Mouse (Mus musculus) intestine, embryonic 16.5 days (tissue): Measurements from ENCODE around the gene Slc25a48. TPM values are rescaled to one million over a fixed set of nuclear protein-coding genes. Genes with fewer than 3 reads are reported as not detected.

Experiments used
- ATAC-seq: fragments of 200-750 bp; cut with Nextera tagmentation; 2 replicates; pipeline ENCODE4 v1.8.0; 2017; ENCODE audit warnings: moderate TSS enrichment, moderate library complexity
- H3K27ac ChIP-seq: fragments of 300-500 bp; sonication (generic); 2 replicates; pipeline ENCODE4 v1.5.1; 2014; ENCODE audit warnings: mild to moderate bottlenecking, low read length
- H3K27me3 ChIP-seq: fragments of 300-500 bp; sonication (generic); replicated peaks from 2 replicates; pipeline ENCODE4 v1.6.1; 2014; ENCODE audit warnings: low read length, control low read depth, mixed read lengths; ENCODE audit not compliant: control insufficient read depth, insufficient read depth
- H3K36me3 ChIP-seq: fragments of 300-500 bp; sonication (generic); 2 replicates; pipeline ENCODE4 v1.6.1; 2014; ENCODE audit warnings: low read length, control low read depth; ENCODE audit not compliant: control insufficient read depth, insufficient read depth
- H3K4me1 ChIP-seq: fragments of 300-500 bp; sonication (generic); 2 replicates; pipeline ENCODE4 v1.6.1; 2014; ENCODE audit warnings: low read length, control low read depth, mixed read lengths; ENCODE audit not compliant: control insufficient read depth, insufficient read depth
- H3K4me2 ChIP-seq: fragments of 300-500 bp; sonication (generic); 2 replicates; pipeline ENCODE4 v1.6.1; 2014; ENCODE audit warnings: low read depth, low read length, control low read depth
- H3K4me3 ChIP-seq: fragments of 300-500 bp; sonication (generic); 2 replicates; pipeline ENCODE4 v1.5.1; 2014; ENCODE audit warnings: mild to moderate bottlenecking, low read length
- H3K9ac ChIP-seq: fragments of 300-500 bp; sonication (generic); 2 replicates; pipeline ENCODE4 v1.6.1; 2014; ENCODE audit warnings: low read depth, low read length
- H3K9me3 ChIP-seq: fragments of 300-500 bp; sonication (generic); 2 replicates; pipeline ENCODE4 v1.6.1; 2016; ENCODE audit warnings: low read length, control low read depth; ENCODE audit not compliant: control insufficient read depth
- WGBS: fragments of 180-500 bp; shearing (Covaris S2); extraction: QIAGEN DNeasy Blood & Tissue Kit; methylation state at CpG from one replicate; pipeline ENCODE4 v1.1.7; 2014; 5-methylcytosine and 5-hydroxymethylcytosine counted together
- polyA plus RNA-seq: library from polyadenylated mRNA; unstranded; fragments of >200 nt; fragmentation: Nextera tagmentation; extraction: Ambion mirVana; gene quantifications from 2 replicates; pipeline ENCODE4 v1.2.1, GENCODE M21; 2015

Gene Slc25a48
- polyA plus RNA-seq, 1 experiment from 2014 or later, result not detected

DNA sequence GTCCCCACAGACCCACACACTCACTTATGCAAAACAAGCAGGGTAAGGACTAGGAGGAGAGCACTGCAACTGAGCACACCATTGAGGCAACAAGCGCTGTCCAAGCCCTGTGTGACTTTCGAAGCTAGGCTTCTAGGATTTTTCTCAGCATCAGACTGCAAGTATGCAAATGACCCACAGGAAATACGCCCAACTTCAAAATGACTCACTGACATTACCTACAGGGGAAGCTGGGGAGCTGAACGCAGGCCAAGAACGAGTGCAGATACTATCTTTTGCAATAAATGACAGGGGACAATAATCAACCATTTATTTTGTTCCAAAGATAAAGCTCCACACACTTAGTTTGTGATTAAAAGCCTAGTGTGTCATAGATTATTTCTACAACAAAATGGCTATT, 49.9 kb downstream of the Slc25a48 start:
- no peaks in the 10 kb centered on the region for H3K9me3 ChIP-seq
- ATAC-seq, result no peak
- no peak overlapping the region for H3K4me3 ChIP-seq
- H3K27me3 ChIP-seq, result no peaks in the 10 kb centered on the region
- H3K27ac ChIP-seq, result no peak overlapping the region
- H3K36me3 ChIP-seq, result no peaks in the 10 kb centered on the region
- H3K4me2 ChIP-seq, result no peak overlapping the region
- no peak overlapping the region for H3K9ac ChIP-seq
- H3K4me1 ChIP-seq, result no peaks in the 10 kb centered on the region
- WGBS, result 54% methylated on average over 5 of the region's 5 CpGs

DNA sequence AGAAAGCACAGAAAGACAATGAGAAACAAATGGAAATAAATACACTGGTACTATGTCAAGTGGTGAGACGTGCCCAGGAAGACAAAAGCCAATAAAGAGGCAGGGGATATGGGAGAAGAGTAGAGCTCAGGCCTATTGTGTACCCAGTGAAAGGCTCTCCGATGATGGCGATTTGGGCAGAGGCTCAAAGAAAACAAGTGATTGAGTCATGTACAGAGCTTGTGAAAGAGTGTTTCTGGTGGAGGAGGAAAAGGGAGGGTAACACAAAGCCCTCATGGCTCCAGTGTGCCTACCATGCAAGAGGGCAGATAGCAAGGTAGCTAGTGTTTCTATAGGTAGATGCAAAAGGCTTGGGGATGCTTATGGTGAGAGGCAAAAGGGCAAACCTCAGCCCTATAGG, 56.3 kb downstream of the Slc25a48 start:
- no peak for ATAC-seq
- 72% methylated on average over 3 of the region's 3 CpGs for WGBS
- no peak overlapping the region for H3K9ac ChIP-seq

DNA sequence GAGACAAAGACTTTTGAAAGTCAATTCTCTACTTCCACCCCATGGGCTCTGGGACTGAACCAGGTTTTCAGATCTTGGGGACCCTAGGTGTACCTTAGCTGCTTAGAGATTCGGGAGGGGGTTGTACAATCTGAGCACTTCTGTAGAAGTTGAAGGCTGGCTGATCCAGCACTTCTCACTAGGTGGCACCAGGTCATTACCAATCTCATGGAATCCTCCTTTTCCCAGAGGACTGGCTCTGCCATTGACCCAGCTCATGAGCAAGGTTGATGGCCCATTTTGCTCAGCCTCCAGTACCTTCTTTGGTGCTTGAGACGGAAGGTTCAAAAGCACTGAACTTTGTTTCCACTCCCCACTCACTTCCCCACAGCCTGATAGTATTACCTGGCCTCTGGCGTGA, 62.0 kb downstream of the Slc25a48 start:
- whole genome bisulfite sequencing, result 62% methylated on average over 3 of the region's 3 CpGs
- no peaks in the 10 kb centered on the region for H3K4me1 ChIP-seq
- H3K9me3 ChIP-seq, result no peaks in the 10 kb centered on the region
- no peaks in the 10 kb centered on the region for H3K36me3 ChIP-seq
- H3K27me3 ChIP-seq, result no peaks in the 10 kb centered on the region
- H3K4me2 ChIP-seq, result no peak overlapping the region
- no peak overlapping the region for H3K27ac ChIP-seq
- H3K4me3 ChIP-seq, result no peak overlapping the region
- ATAC-seq, result no peak
- H3K9ac ChIP-seq, result no peak overlapping the region

More for the DNA sequence above, 56.3 kb downstream of the Slc25a48 start:
- Histone ChIP-seq H3K4me3 (no peak overlapping the region), H3K9me3 (no peaks in the 10 kb centered on the region), H3K4me2 (no peak overlapping the region), H3K27ac (no peak overlapping the region), H3K36me3 (no peaks in the 10 kb centered on the region), H3K4me1 (no peaks in the 10 kb centered on the region), H3K27me3 (no peaks in the 10 kb centered on the region)

DNA sequence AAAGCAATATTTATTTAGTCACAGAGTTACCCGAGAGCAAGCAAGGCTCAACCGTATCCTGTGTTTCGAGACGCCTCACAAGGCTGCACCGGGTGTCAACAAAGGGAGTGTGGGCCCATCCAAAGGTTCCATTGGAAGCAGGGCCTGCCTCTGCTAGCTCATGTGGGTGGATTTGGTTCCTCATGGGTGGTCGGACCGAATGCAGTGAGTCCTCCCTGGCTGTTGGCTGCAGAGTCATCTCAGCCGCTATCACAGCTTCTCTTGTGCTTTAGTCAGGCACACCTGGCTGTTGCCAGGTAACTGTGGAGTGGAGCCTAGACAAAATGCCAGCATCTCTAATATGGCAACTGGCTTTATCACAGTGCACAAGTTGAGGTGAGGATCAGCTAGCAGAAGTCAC, 62.5 kb downstream of the Slc25a48 start:
- WGBS, result 79% methylated on average over 8 of the region's 8 CpGs
- ATAC-seq, result no peak

DNA sequence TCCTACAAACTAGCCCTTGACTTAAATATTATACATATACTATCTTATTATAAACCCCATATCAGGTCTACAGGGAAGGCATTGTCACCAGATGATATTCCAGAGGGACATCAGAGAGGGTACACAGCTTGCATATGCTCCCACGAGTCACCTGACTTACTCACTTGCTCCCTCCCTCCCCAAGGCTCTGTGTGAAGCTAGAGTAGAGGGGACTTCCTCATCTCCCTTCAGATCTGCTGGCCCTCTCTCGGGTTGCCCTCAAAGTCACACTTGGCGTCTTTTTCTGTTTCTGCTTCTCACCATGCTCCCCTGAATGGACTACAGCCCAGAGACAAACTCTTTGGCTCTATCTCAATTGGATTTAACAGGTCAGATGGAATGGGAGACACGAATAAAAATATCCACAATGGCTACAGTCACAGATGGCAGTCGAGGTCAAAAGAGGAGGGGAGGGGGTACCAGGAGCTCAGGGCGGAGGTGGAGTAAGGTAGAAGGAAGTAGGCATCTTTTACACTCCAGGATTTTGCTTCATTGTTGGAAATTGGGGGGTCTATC, 63.8 kb downstream of the Slc25a48 start:
- Histone ChIP-seq H3K4me1 (no peaks in the 10 kb centered on the region), H3K36me3 (no peaks in the 10 kb centered on the region), H3K9me3 (no peaks in the 10 kb centered on the region), H3K27ac (no peak overlapping the region), H3K9ac (no peak overlapping the region), H3K4me2 (no peak overlapping the region), H3K27me3 (no peaks in the 10 kb centered on the region), H3K4me3 (no peak overlapping the region)
- no peak for ATAC-seq
- WGBS, result 76% methylated on average over 6 of the region's 6 CpGs

More for the DNA sequence above, 62.5 kb downstream of the Slc25a48 start:
- Histone ChIP-seq H3K27ac (no peak overlapping the region), H3K4me1 (no peaks in the 10 kb centered on the region), H3K27me3 (no peaks in the 10 kb centered on the region), H3K9me3 (no peaks in the 10 kb centered on the region), H3K36me3 (no peaks in the 10 kb centered on the region), H3K4me3 (no peak overlapping the region), H3K9ac (no peak overlapping the region), H3K4me2 (no peak overlapping the region)

DNA sequence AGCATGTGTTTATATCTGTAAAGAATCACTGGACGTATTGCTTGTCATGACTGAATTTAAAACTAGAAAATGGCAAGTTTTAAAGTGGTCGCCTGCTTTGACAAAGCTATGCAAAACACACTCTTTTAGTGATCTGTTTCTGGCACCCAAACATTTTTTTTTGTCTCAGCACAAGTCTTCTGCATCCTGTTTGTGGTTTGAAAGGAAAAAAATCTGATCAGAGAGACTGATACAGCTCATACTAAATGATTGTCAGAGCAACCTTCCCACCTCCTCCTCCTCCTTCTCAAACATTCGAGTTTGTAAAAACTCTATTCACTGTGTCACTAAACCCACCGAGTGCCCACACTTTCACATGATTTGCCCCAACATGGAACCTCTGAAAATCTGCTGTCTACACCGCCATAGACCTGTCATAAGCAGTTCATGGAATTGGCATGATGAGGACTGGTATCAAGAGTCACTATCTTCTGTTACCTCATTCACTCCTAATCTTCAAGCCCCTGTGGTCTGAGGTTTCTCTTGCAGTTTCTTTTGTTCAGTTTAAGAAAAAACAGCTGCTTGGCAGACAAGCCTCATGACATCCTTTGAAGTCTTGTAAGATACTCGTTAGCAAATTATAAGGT, 68.8 kb downstream of the Slc25a48 start:
- H3K9ac ChIP-seq, result no peak overlapping the region
- WGBS, result 71% methylated on average over 6 of the region's 6 CpGs
- no peaks in the 10 kb centered on the region for H3K4me1 ChIP-seq
- ATAC-seq, result no peak
- no peak overlapping the region for H3K4me2 ChIP-seq
- H3K4me3 ChIP-seq, result no peak overlapping the region
- no peaks in the 10 kb centered on the region for H3K36me3 ChIP-seq
- H3K9me3 ChIP-seq, result no peaks in the 10 kb centered on the region
- H3K27ac ChIP-seq, result no peak overlapping the region
- H3K27me3 ChIP-seq, result no peaks in the 10 kb centered on the region

DNA sequence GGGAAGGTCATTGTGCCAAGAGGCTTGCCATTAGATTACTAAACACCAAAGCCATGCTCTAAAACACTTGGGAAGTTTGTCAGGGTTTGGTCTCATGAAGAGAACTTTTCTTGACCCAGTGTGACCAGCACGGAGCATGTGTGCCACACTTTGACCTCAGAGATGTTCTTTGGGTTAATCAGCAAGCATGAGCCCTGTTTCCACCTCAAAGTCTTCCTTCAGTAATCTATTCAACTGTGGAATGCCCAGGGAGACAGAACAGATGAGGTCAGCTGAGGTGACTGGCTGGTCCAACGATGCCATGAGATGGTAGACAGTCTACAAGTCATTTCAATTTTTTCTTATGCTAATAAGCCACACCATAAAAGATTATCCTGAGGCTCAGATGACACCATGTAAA, 71.6 kb downstream of the Slc25a48 start:
- Histone ChIP-seq H3K27ac (no peak overlapping the region), H3K4me2 (no peak overlapping the region), H3K9me3 (no peaks in the 10 kb centered on the region), H3K4me3 (no peak overlapping the region), H3K36me3 (no peaks in the 10 kb centered on the region), H3K4me1 (no peaks in the 10 kb centered on the region), H3K9ac (no peak overlapping the region), H3K27me3 (no peaks in the 10 kb centered on the region)
- WGBS, result 83% methylated on average over 2 of the region's 2 CpGs
- ATAC-seq, result no peak

DNA sequence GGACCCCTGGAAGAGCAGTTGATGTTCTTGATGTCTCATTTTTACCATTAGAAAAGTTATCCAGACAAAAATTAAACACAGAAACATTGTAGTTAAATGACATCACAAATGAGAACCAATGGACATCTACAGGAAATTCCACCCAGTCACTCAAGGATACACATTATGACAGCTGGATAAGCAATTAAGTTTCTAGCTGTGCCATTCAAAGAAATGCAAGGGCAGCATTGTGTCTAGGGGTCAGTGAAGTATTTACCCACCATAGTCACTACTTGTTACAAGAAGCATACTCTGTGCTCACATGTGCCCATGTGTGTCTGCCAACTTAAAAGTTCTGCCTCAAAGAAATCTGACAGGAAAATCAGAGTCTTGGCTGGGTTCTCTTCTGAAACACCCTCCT, 75.4 kb downstream of the Slc25a48 start:
- H3K36me3 ChIP-seq, result no peaks in the 10 kb centered on the region
- no peaks in the 10 kb centered on the region for H3K27me3 ChIP-seq
- no peak overlapping the region for H3K27ac ChIP-seq
- no peak overlapping the region for H3K4me3 ChIP-seq
- no peaks in the 10 kb centered on the region for H3K9me3 ChIP-seq
- H3K4me1 ChIP-seq, result no peaks in the 10 kb centered on the region
- no peak overlapping the region for H3K9ac ChIP-seq
- no peak overlapping the region for H3K4me2 ChIP-seq
- no peak for ATAC-seq

DNA sequence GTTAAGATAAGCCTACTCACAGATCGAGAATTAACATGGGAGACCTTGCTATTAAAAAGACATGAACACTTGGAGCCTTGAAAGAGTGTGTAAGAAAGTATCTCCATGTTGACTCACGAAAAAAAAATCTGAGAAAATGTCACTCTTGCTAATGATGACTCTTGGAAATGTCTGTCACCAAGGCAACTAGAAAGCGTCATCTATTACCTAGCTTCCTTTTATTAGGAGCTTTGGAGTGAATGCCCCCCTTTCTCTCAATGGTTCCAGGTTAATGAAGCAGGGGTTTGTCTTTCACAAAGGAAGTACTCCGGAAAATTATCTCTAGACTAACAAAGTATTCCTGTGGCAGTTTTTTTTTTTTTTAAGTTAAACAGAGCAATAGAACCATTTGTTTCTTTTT, 78.2 kb downstream of the Slc25a48 start:
- H3K4me2 ChIP-seq, result no peak overlapping the region
- H3K27ac ChIP-seq, result no peak overlapping the region
- no peaks in the 10 kb centered on the region for H3K4me1 ChIP-seq
- no peaks in the 10 kb centered on the region for H3K27me3 ChIP-seq
- no peak overlapping the region for H3K9ac ChIP-seq
- H3K36me3 ChIP-seq, result no peaks in the 10 kb centered on the region
- no peaks in the 10 kb centered on the region for H3K9me3 ChIP-seq
- ATAC-seq, result no peak
- H3K4me3 ChIP-seq, result no peak overlapping the region
- 69% methylated on average over 4 of the region's 4 CpGs for WGBS

DNA sequence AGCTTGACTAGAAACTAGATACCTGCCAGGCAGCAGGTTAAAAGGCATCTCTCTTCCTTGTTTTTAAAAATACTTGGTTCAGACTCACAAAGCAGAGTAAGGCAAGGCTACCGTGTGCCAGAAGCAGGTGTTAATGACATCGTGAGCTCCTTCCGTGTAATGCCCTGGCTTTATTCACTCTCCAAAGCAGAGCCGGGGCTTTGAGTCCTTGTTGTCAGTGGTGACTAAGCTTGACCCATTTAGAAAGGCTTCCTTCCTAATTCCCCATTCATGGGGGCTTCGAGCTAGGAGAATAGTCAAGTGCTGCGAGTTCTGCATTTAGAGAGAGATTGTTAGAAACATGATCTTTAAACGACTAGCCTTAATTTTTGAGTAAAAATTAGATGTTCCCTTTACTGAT, 78.7 kb downstream of the Slc25a48 start:
- WGBS, result 57% methylated on average over 7 of the region's 7 CpGs
- Histone ChIP-seq H3K9ac (no peak overlapping the region), H3K4me2 (no peak overlapping the region), H3K4me1 (no peaks in the 10 kb centered on the region), H3K9me3 (no peaks in the 10 kb centered on the region), H3K27me3 (no peaks in the 10 kb centered on the region), H3K4me3 (no peak overlapping the region), H3K36me3 (no peaks in the 10 kb centered on the region), H3K27ac (no peak overlapping the region)
- ATAC-seq, result no peak
